14 mouse cellular contexts compared by ENCODE assay signal in the genomic region with DNA sequence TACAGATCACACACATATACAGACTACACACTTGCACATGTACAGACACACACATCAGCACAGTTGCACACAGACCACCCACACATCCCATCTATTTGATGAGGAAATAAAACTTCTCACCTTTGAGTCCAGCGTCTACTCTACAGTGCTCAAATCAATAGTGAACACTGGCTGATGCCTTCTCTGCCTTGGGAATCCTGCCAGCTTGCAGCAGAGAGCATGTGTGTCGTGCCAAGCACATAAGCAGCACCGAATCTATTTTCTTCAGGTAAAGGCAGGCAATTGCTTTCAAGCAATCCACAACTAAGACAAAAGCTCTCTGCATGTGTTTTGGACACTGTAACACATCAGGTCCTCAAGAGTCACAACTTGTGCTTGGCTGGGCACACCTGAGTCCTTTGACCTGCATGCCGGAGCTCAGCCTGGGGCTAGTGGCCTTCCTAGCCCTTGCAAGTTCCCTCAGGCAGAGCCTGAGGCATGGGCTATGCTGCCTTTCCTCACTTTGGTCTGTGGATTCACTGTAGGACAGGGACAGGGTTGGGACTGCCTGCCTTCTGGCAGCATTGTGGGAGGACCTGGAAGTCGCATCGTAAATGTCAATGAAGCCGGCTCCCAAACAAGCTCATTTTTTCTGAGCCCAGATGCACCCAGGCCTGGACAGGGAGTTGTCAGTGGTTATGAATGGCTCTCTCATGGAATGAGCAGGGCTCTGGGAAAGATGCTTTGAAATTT.
A peak's percentile ranks its signal among the peaks of the same experiment; 100 is the strongest.
DNase-seq lines count a peak whose midpoint lies in the region; ATAC-seq and TF ChIP-seq lines count a peak whose summit lies in the region.
"Had no signal": no experiment of that assay in that cellular context is flagged by ENCODE, and none has a peak within 500 bp of the region (broad histone marks: within the 10 kb centered on the region; RNA-seq: fewer than 3 reads in every experiment).

No protein-coding gene starts in this region.

- ATAC-seq in kidney, postnatal 0 days (replicated peaks; ENCODE audit: low FRiP score, low read depth): no peak
- peak; percentile 72 for ATAC-seq in hindbrain, embryonic 16.5 days
- peak; percentile 57 for ATAC-seq in neural tube, embryonic 14.5 days (ENCODE audit: low read depth)

- peak; percentile 57 to 62 for DNase-seq in cerebellum, postnatal 14 days
- DNase-seq in cerebellum, adult 11-12 months: no peak
- peak; percentile 11 for DNase-seq in kidney, postnatal 0 days (ENCODE audit: low spot score)
- no peak for DNase-seq in kidney, adult 8-10 months
- no peak for DNase-seq in thymus, postnatal 4 days
- no peak for DNase-seq in ovary, postnatal 14 days (ENCODE audit: low spot score)
- DNase-seq: gastrocnemius, adult 2 months; heart, adult 11 months; lung, postnatal 10 days had no signal

- no peak overlapping the region for H3K9ac ChIP-seq in kidney, postnatal 0 days (ENCODE audit: low read depth, low read length)
- H3K9ac ChIP-seq in hindbrain, embryonic 16.5 days (ENCODE audit: low read depth, low read length): no peak overlapping the region
- H3K9ac ChIP-seq in neural tube, embryonic 14.5 days (replicated peaks; ENCODE audit: low read depth, low read length): no peak overlapping the region
- H3K9ac ChIP-seq: kidney, embryonic 15.5 days; liver, embryonic 15.5 days; stomach, embryonic 15.5 days had no signal

- H3K4me2 ChIP-seq in kidney, postnatal 0 days (ENCODE audit: low read length): no peak overlapping the region
- H3K4me2 ChIP-seq in hindbrain, embryonic 16.5 days (ENCODE audit: low read length): no peak overlapping the region
- no peak overlapping the region for H3K4me2 ChIP-seq in neural tube, embryonic 14.5 days (ENCODE audit: low read depth, low read length)
- H3K4me2 ChIP-seq: kidney, embryonic 15.5 days; liver, embryonic 15.5 days; stomach, embryonic 15.5 days had no signal

- H3K4me3 ChIP-seq in kidney, postnatal 0 days (replicated peaks; ENCODE audit: low read depth, low read length): no peak overlapping the region
- H3K4me3 ChIP-seq in hindbrain, embryonic 16.5 days (ENCODE audit: low read length): no peak overlapping the region
- no peak overlapping the region for H3K4me3 ChIP-seq in neural tube, embryonic 14.5 days (ENCODE audit: low read depth, low read length)
- H3K4me3 ChIP-seq: gastrocnemius, adult 2 months; kidney, embryonic 15.5 days; liver, embryonic 15.5 days; stomach, embryonic 15.5 days had no signal

- H3K36me3 ChIP-seq in kidney, postnatal 0 days (ENCODE audit: insufficient read depth, low read length): no peaks in the 10 kb centered on the region
- no peaks in the 10 kb centered on the region for H3K36me3 ChIP-seq in hindbrain, embryonic 16.5 days (ENCODE audit: control insufficient read depth, insufficient read depth, low read length)
- H3K36me3 ChIP-seq in neural tube, embryonic 14.5 days (ENCODE audit: control insufficient read depth, insufficient read depth, low read length): no peaks in the 10 kb centered on the region
- H3K36me3 ChIP-seq: kidney, embryonic 15.5 days; liver, embryonic 15.5 days; stomach, embryonic 15.5 days had no signal

- no peaks in the 10 kb centered on the region for H3K9me3 ChIP-seq in kidney, postnatal 0 days (replicated peaks; ENCODE audit: low read length)
- H3K9me3 ChIP-seq in hindbrain, embryonic 16.5 days (ENCODE audit: control insufficient read depth, low read length): no peaks in the 10 kb centered on the region
- no peaks in the 10 kb centered on the region for H3K9me3 ChIP-seq in neural tube, embryonic 14.5 days (ENCODE audit: control insufficient read depth, low read length)
- H3K9me3 ChIP-seq: kidney, embryonic 15.5 days; liver, embryonic 15.5 days; stomach, embryonic 15.5 days had no signal

- WGBS in kidney, postnatal 0 days: 43% methylated on average over 7 of the region's 7 CpGs
- WGBS in hindbrain, embryonic 16.5 days: 38% methylated on average over 7 of the region's 7 CpGs
- 38% methylated on average over 7 of the region's 7 CpGs for WGBS in neural tube, embryonic 14.5 days

- no peak for TF ChIP-seq CTCF in kidney, postnatal 0 days (IDR thresholded peaks at IDR 0.05; ENCODE audit: low read depth)

- H3K4me1 ChIP-seq in kidney, postnatal 0 days (replicated peaks; ENCODE audit: insufficient read depth, low read length): no peaks in the 10 kb centered on the region
- peaks cover 11% of the 10 kb centered on the region for H3K4me1 ChIP-seq in hindbrain, embryonic 16.5 days (ENCODE audit: control insufficient read depth, insufficient read depth, low read depth, low read length)
- H3K4me1 ChIP-seq in neural tube, embryonic 14.5 days (ENCODE audit: control insufficient read depth, insufficient read depth, low read length): peaks cover 15% of the 10 kb centered on the region
- H3K4me1 ChIP-seq: kidney, embryonic 15.5 days; liver, embryonic 15.5 days; stomach, embryonic 15.5 days had no signal

- H3K27ac ChIP-seq in kidney, postnatal 0 days: no peak overlapping the region
- H3K27ac ChIP-seq in hindbrain, embryonic 16.5 days (ENCODE audit: low read depth, low read length): peak overlapping the region; percentile 77
- H3K27ac ChIP-seq in neural tube, embryonic 14.5 days (ENCODE audit: low read depth, low read length): peak overlapping the region; percentile 74
- H3K27ac ChIP-seq: gastrocnemius, adult 2 months; kidney, embryonic 15.5 days; liver, embryonic 15.5 days; stomach, embryonic 15.5 days had no signal

- H3K27me3 ChIP-seq in kidney, postnatal 0 days (ENCODE audit: insufficient read depth, low read length): no peaks in the 10 kb centered on the region
- H3K27me3 ChIP-seq in hindbrain, embryonic 16.5 days (replicated peaks; ENCODE audit: control insufficient read depth, insufficient read depth, low read length): no peaks in the 10 kb centered on the region
- no peaks in the 10 kb centered on the region for H3K27me3 ChIP-seq in neural tube, embryonic 14.5 days (ENCODE audit: control insufficient read depth, insufficient read depth, low read length)
- H3K27me3 ChIP-seq: liver, embryonic 15.5 days; stomach, embryonic 15.5 days had no signal

Comparison
In these comparisons a context has a peak if more than half of its experiments do, and no peak if none do; other contexts are left out.
1. DNase-seq: peak in cerebellum, postnatal 14 days (2 of 2) and kidney, postnatal 0 days (single experiment); none in cerebellum, adult 11-12 months (single experiment), kidney, adult 8-10 months (0 of 2), thymus, postnatal 4 days (single experiment) and ovary, postnatal 14 days (single experiment).